Mouse (Mus musculus) heart, embryonic 12.5 days (tissue): Measurements from ENCODE around the gene Ncapd2. TPM values are rescaled to one million over a fixed set of nuclear protein-coding genes. Genes with fewer than 3 reads are reported as not detected.
"Not testable (repeated sequence)": the region's sequence is repeated elsewhere in the genome, so short reads cannot be mapped to it uniquely, and the experiment has no call there.

Source experiments
- ATAC-seq: fragments of 200-750 bp; cut with Nextera tagmentation; 2 replicates; pipeline ENCODE4 v1.8.0; 2017; ENCODE audit warnings: moderate TSS enrichment, moderate library complexity; ENCODE audit not compliant: insufficient number of reproducible peaks, low FRiP score
- H3K27ac ChIP-seq: fragments of 300-500 bp; sonication (generic); 2 replicates; pipeline ENCODE4 v1.5.1; 2016; ENCODE audit warnings: mild to moderate bottlenecking, moderate library complexity; ENCODE audit not compliant: poor library complexity, severe bottlenecking
- H3K27me3 ChIP-seq: fragments of 300-500 bp; sonication (generic); replicated peaks from 2 replicates; pipeline ENCODE4 v1.6.1; 2016; ENCODE audit warnings: mild to moderate bottlenecking, moderate library complexity
- H3K36me3 ChIP-seq: fragments of 300-500 bp; sonication (generic); 2 replicates; pipeline ENCODE4 v1.6.1; 2016; ENCODE audit warnings: mild to moderate bottlenecking, moderate library complexity
- H3K4me1 ChIP-seq: fragments of 300-500 bp; sonication (generic); replicated peaks from 2 replicates; pipeline ENCODE4 v1.6.1; 2016; ENCODE audit warnings: mild to moderate bottlenecking
- H3K4me2 ChIP-seq: fragments of 300-500 bp; sonication (generic); 2 replicates; pipeline ENCODE4 v1.6.1; 2016; ENCODE audit warnings: mild to moderate bottlenecking, moderate library complexity
- H3K4me3 ChIP-seq: fragments of 300-500 bp; sonication (generic); 2 replicates; pipeline ENCODE4 v1.5.1; 2016; ENCODE audit warnings: mild to moderate bottlenecking
- H3K9ac ChIP-seq: fragments of 300-500 bp; sonication (generic); 2 replicates; pipeline ENCODE4 v1.6.1; 2016; ENCODE audit warnings: mild to moderate bottlenecking, moderate library complexity
- H3K9me3 ChIP-seq: fragments of 300-500 bp; sonication (generic); replicated peaks from 2 replicates; pipeline ENCODE4 v1.6.1; 2016; ENCODE audit warnings: mild to moderate bottlenecking, moderate library complexity
- WGBS: fragments of 180-500 bp; shearing (Covaris S2); methylation state at CpG from one replicate; pipeline ENCODE4 v1.1.7; 2016; 5-methylcytosine and 5-hydroxymethylcytosine counted together
- polyA plus RNA-seq: library from polyadenylated mRNA; unstranded; fragments of >200 nt; fragmentation: Nextera tagmentation; extraction: Ambion mirVana; gene quantifications from 2 replicates; pipeline ENCODE4 v1.2.1, GENCODE M21; 2016

Gene Ncapd2
- polyA plus RNA-seq, 1 experiment from 2014 or later = 99.0 TPM

DNA sequence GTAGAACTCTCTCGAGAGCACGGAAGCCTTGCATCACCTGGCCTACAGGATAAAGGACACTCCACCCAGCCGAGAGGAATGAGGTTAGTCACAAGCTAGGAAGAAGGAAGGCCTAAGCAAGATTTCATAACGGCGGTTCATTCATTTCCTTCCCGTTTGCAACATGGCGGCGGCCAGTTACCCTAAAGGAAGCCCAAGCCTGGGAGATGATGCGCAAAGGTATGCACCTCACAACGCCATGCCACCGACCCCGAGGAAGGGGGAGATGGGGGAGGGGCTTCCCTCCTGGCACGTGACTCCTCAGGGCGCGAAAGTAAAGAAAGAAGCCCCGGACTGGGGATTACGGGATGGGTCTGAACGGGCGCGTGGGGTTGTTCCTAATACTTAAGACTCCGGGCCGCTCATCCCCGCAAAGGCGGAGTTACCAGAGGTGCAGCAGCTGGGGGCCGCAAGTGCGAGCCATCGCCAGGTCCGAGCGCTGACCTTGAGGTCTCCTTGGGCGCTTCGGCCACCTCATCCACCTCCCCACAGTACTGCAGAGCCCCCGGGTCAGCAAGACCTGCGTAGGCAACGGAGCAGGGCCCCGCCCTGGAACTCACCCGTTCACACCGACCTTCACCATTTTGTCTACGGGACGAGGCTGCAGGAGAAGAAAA, 26.7 kb downstream of the Ncapd2 start:
- H3K4me3 ChIP-seq = peak overlapping the region; percentile 84
- no peaks in the 10 kb centered on the region for H3K9me3 ChIP-seq
- H3K36me3 ChIP-seq = peaks cover 62% of the 10 kb centered on the region
- WGBS = under 1% methylated on average over 39 of the region's 39 CpGs
- peak overlapping the region; percentile 90 for H3K4me2 ChIP-seq
- H3K27me3 ChIP-seq = no peaks in the 10 kb centered on the region
- peaks cover 53% of the 10 kb centered on the region for H3K4me1 ChIP-seq
- peak overlapping the region; percentile 98 for H3K9ac ChIP-seq
- H3K27ac ChIP-seq = peak overlapping the region; percentile 99
- peak; percentile 12 for ATAC-seq

- H3K4me2 ChIP-seq = peak overlapping the region; percentile 90
- peak overlapping the region; percentile 98 for H3K9ac ChIP-seq
- H3K4me3 ChIP-seq = peak overlapping the region; percentile 84
- H3K9me3 ChIP-seq = no peaks in the 10 kb centered on the region
- H3K27ac ChIP-seq = peak overlapping the region; percentile 99
- H3K27me3 ChIP-seq = no peaks in the 10 kb centered on the region
- no peak for ATAC-seq
- peaks cover 53% of the 10 kb centered on the region for H3K4me1 ChIP-seq
- 5% methylated on average over 20 of the region's 20 CpGs for WGBS
- peaks cover 62% of the 10 kb centered on the region for H3K36me3 ChIP-seq
Measured at GRCm38 (mm10) chr6:125163801-125164657, 27.5 kb downstream of the Ncapd2 start.

GRCm38 (mm10) chr6:125162615-125163305, 28.7 kb downstream of the Ncapd2 start:
- not testable (repeated sequence) for ATAC-seq, H3K9me3 ChIP-seq, H3K27me3 ChIP-seq
- Histone ChIP-seq H3K4me2 (peak overlapping the region; percentile 90), H3K9ac (peak overlapping the region; percentile 58), H3K27ac (peak overlapping the region; percentile 53), H3K4me3 (peak overlapping the region; percentile 84), H3K36me3 (peaks cover 60% of the 10 kb centered on the region), H3K4me1 (peaks cover 46% of the 10 kb centered on the region)
- 62% methylated on average over 13 of the region's 16 CpGs for WGBS

DNA sequence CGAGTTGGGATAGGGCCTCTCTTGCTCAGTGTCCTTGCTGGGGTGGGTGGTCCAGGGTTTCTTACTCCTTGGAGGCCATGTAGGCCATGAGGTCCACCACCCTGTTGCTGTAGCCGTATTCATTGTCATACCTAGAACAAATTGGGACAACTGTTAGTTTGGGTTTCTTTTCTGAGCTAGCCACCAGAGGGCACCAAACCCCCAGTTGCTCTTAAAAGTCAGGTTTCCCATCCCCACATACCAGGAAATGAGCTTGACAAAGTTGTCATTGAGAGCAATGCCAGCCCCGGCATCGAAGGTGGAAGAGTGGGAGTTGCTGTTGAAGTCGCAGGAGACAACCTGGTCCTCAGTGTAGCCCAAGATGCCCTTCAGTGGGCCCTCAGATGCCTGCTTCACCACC, 29.5 kb downstream of the Ncapd2 start:
- H3K4me3 ChIP-seq = 0 out of 2 replicates have a peak overlapping the region, but pooled peaks have one; percentile 84
- H3K4me1 ChIP-seq = peaks cover 38% of the 10 kb centered on the region
- H3K36me3 ChIP-seq = peaks cover 62% of the 10 kb centered on the region
- not testable (repeated sequence) for ATAC-seq, H3K9me3 ChIP-seq, H3K27me3 ChIP-seq
- H3K4me2 ChIP-seq = peak overlapping the region; percentile 90
- 5% methylated on average over 4 of the region's 5 CpGs for WGBS
- peak overlapping the region; percentile 82 for H3K27ac ChIP-seq
- peak overlapping the region; percentile 58; the same call in 1 of the 2 replicates for H3K9ac ChIP-seq

DNA sequence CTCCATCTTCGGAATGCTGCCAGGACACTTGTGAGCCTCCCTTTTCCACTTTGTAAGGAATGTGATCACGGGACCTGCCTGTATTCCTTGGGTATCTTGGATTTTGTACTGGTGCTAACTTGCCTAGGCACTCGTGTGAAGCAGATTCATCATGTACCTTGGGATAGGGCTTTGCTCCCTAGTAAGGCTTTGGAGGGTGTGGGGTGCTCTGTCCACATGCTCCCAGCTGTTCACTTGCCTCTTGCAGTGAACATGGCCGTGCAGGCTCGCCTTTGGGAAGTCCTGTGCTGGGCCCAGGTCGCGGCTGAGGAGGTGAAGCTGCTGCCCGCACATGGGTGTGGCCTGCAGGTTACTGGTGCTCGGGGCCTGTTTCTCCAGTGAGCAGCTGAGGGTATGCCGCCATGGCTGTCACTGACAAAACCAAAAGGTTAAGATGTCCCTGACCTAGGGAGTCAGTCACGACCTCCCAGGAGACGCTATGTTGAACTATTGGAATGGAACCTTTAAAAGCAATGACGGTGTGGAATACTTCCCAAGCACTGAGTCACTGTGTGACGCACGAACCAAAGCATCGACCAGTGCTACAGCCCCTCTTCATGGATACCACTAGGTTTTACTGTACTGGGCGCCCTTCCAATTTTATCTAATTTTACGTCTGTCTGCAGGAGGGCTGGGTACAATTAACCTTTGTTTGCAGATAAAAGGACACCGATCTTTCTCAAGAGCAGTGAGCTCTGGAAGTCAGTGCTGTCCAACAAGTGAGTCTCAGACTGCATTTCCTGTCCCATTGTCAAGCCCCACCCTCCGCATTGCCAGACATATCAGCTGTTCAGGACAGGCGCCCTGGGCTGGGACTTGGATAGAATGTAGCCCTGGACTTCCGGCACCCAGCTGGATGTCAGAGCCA, 30.4 kb downstream of the Ncapd2 start:
- peak overlapping the region; percentile 90 for H3K4me2 ChIP-seq
- ATAC-seq = peak; percentile 4; the same call in 1 of the 2 replicates
- H3K9ac ChIP-seq = peak overlapping the region; percentile 52

DNA sequence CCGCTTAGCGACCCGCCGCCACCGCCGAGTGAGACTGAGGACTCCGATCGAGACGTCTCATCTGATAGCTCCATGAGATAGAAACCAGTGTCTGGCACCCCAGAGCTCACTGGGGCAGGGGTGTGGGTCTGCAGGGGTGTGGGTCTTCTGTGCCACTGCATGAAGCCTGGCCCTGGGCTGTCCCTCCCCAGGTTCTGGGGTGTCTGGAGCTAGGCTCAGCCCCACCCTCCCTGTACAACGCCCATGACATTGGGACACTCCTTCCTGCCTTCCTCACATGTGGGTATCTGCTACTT, 31.0 kb downstream of the Ncapd2 start:
- H3K9ac ChIP-seq = no peak overlapping the region; the same call in 1 of the 2 replicates
- WGBS = 31% methylated on average over 10 of the region's 10 CpGs
- ATAC-seq = no peak
- H3K4me3 ChIP-seq = no peak overlapping the region
- H3K4me2 ChIP-seq = no peak overlapping the region
- H3K9me3 ChIP-seq = no peaks in the 10 kb centered on the region
- peak overlapping the region; percentile 82 for H3K27ac ChIP-seq
- H3K36me3 ChIP-seq = peaks cover 70% of the 10 kb centered on the region
- H3K27me3 ChIP-seq = no peaks in the 10 kb centered on the region
- peaks cover 31% of the 10 kb centered on the region for H3K4me1 ChIP-seq

More for the DNA sequence above, 30.4 kb downstream of the Ncapd2 start:
- Histone ChIP-seq H3K27ac (peak overlapping the region; percentile 82), H3K9me3 (no peaks in the 10 kb centered on the region), H3K36me3 (peaks cover 66% of the 10 kb centered on the region), H3K27me3 (no peaks in the 10 kb centered on the region), H3K4me1 (peaks cover 31% of the 10 kb centered on the region), H3K4me3 (peak overlapping the region; percentile 19)
- 9% methylated on average over 22 of the region's 22 CpGs for WGBS

- Histone ChIP-seq H3K4me2 (no peak overlapping the region), H3K9ac (no peak overlapping the region), H3K9me3 (no peaks in the 10 kb centered on the region), H3K27ac (peak overlapping the region; percentile 82), H3K4me1 (peaks cover 31% of the 10 kb centered on the region), H3K36me3 (peaks cover 75% of the 10 kb centered on the region), H3K4me3 (no peak overlapping the region), H3K27me3 (no peaks in the 10 kb centered on the region)
- ATAC-seq = no peak
- 63% methylated on average over 7 of the region's 7 CpGs for WGBS
Measured at GRCm38 (mm10) chr6:125159773-125160557, 31.5 kb downstream of the Ncapd2 start.

DNA sequence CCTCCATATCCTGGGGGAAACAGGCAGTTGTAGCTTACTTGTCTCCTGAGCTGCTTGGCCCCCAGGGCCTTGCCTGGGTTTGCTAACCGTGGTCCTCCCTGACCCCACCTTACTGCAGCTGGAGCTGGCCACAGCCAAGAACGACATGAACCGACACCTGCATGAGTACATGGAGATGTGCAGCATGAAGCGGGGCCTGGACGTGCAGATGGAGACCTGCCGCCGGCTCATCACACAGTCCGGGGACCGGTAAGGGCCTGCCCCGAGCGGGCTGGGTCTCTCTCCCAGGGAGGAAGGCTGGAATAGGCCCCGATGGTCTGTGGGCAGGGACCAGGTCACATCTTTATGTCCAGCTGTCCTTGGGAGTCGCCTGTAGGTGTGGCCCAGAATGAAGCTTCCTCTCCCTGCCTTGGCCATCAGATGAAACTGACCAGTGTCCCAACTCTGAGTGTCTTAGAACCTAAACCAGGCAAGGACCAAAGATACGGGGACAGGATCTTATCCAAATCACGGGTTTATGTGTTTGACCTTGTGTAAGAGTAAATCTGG, 32.5 kb downstream of the Ncapd2 start:
- peaks cover 74% of the 10 kb centered on the region for H3K36me3 ChIP-seq

DNA sequence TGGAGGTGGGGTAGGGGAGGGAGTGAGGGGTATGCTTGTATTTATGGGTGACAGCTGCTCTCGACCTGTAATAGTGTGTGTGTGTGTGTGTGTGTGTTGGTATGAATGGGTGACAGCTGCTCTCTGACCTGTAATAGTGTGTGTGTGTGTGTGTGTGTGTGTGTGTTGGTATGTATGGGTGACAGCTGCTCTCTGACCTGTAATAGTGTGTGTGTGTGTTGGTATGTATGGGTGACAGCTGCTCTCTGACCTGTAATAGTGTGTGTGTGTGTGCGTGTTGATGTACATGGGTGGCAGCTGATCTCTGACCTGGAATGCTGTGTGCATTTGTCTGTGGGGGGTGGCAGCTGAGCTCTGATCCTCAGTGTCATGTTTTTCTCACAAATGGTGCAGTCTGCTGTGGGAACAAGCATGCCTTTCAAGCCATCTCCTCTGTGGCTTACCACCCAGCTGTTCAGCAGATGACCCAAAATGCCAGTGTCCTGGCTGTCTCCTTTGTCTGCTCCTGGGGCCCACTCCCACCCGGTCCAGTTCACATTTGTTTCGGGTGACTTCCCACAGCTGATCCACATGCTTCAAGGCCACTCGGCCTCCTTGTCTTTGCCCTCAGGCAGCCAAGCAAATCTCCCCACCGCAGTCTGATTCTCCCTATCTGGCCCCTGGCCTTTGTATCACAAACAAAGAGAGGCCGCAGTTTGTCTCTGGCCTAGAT, 34.4 kb downstream of the Ncapd2 start:
- Histone ChIP-seq H3K9ac (no peak overlapping the region; the same call in 1 of the 2 replicates), H3K4me1 (peaks cover 14% of the 10 kb centered on the region), H3K36me3 (peaks cover 80% of the 10 kb centered on the region), H3K9me3 (no peaks in the 10 kb centered on the region), H3K4me2 (no peak overlapping the region), H3K4me3 (no peak overlapping the region), H3K27me3 (no peaks in the 10 kb centered on the region), H3K27ac (peak overlapping the region; percentile 2; the same call in 1 of the 2 replicates)
- no peak for ATAC-seq
- WGBS = 73% methylated on average over 7 of the region's 7 CpGs

More for the DNA sequence above, 32.5 kb downstream of the Ncapd2 start:
- Histone ChIP-seq H3K27ac (no peak overlapping the region), H3K9me3 (no peaks in the 10 kb centered on the region), H3K4me1 (peaks cover 29% of the 10 kb centered on the region), H3K27me3 (no peaks in the 10 kb centered on the region), H3K4me2 (no peak overlapping the region), H3K4me3 (no peak overlapping the region), H3K9ac (no peak overlapping the region)
- ATAC-seq = no peak
- 83% methylated on average over 15 of the region's 15 CpGs for WGBS
